Mouse (Mus musculus): ENCODE measurements at regions not wholly inside any gene's neighbourhood (a gene's known extent, or its start where the extent isn't known, plus 50 kb on each side); places are given as distances from the start of the nearest gene placed in this dataset.

- TF ChIP-seq CTCF (IDR thresholded peaks at IDR 0.05; ENCODE audit: control insufficient read depth, insufficient read depth, insufficient replicate concordance, low read depth, low read length): no peak
- TF ChIP-seq POLR2A (IDR thresholded peaks at IDR 0.05; ENCODE audit: control insufficient read depth, low read depth, low read length): no peak
Observed at GRCm38 (mm10) chr9:43970043-43970795, 73.0 kb upstream of the Thy1 start.

Data from testis, adult 2 months (tissue).